In the genomic region with DNA sequence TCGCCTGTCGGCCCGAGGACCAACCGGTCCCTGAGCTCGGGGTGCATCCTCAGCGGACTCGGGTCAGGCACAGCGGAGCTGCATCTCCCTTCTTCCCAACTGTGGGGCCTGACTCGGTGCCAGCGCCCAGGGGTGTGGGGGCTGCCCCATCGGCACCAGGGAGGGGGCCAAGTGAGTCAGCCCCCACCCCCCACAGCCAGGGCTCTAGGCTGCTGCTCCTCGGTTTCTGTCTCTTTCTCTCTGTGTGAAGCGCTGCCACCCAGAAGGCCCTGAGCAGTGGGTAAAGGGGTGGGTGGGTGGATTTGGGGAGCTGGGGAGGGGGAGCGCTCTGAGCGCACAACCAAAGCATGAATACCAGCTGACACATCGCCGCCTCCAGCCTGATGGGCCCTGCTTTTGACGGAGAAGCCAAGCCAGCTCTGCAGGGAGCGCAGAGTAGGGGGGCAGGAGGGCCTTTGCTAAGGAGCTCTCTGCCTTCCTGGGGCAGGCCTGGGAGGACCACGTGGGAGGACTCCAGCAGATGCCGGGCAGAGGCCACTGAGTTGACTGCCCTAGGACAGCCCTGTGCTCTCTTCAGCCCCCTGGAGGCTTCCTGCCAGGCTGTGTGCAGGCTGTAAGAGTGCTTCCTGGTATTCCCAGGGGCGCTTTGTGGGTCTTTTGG, we compare ENCODE assay signal across 8 mouse cellular contexts. TPM values are rescaled to one million over a fixed set of nuclear protein-coding genes. Genes with fewer than 3 reads are reported as not detected.
DNase-seq lines count a peak whose midpoint lies in the region; ATAC-seq and TF ChIP-seq lines count a peak whose summit lies in the region.

No protein-coding gene starts in this region.

- no peak; the same call in 1 of the 2 replicates for ATAC-seq in heart, embryonic 14.5 days (ENCODE audit: insufficient number of reproducible peaks, insufficient read depth, low FRiP score, low read depth)
- no peak for ATAC-seq in liver, embryonic 16.5 days (ENCODE audit: low read depth)
- peak; percentile 48 for ATAC-seq in neural tube, embryonic 13.5 days (ENCODE audit: low read depth)
- ATAC-seq in erythroid progenitor cell, adult 5-6 weeks (replicated peaks; ENCODE audit: low FRiP score, poor library complexity, severe bottlenecking): no peak

- 9% methylated on average over 22 of the region's 22 CpGs for WGBS in spleen, adult 2 months
- WGBS in heart, embryonic 14.5 days: 4% methylated on average over 20 of the region's 22 CpGs
- 3% methylated on average over 21 of the region's 22 CpGs for WGBS in liver, embryonic 16.5 days (ENCODE audit: insufficient replicate concordance)
- WGBS in neural tube, embryonic 13.5 days: 2% methylated on average over 22 of the region's 22 CpGs

- no peaks in the 10 kb centered on the region for H3K9me3 ChIP-seq in heart, embryonic 14.5 days (ENCODE audit: control insufficient read depth, low read length)
- no peaks in the 10 kb centered on the region for H3K9me3 ChIP-seq in liver, embryonic 16.5 days (replicated peaks; ENCODE audit: control insufficient read depth, low read length)
- no peaks in the 10 kb centered on the region for H3K9me3 ChIP-seq in neural tube, embryonic 13.5 days

- peak in 1 of 2 experiments; percentile 13 for DNase-seq in spleen, adult 2 months (ENCODE audit: low read depth in 1 of 2, low spot score in 2 of 2)
- no peak for DNase-seq in spleen, postnatal 4 days (ENCODE audit: low spot score in 2 of 2)
- peak; percentile 70 for DNase-seq in kidney, postnatal 10 days

- peak overlapping the region; percentile 65; the same call in 1 of the 2 replicates for H3K4me3 ChIP-seq in spleen, adult 2 months (ENCODE audit: extremely low read depth, insufficient read depth, insufficient read length)
- H3K4me3 ChIP-seq in cortical plate, adult 2 months (ENCODE audit: insufficient read depth, low read length): peak overlapping the region; percentile 52
- H3K4me3 ChIP-seq in heart, embryonic 14.5 days (ENCODE audit: control insufficient read depth in 1 of 2, insufficient read depth in 1 of 2, low read depth in 1 of 2, low read length in 2 of 2): peak overlapping the region; percentile 56 to 59
- peak overlapping the region; percentile 59 for H3K4me3 ChIP-seq in liver, embryonic 16.5 days (ENCODE audit: low read depth, low read length)
- peak overlapping the region; percentile 55 for H3K4me3 ChIP-seq in neural tube, embryonic 13.5 days

- peak overlapping the region; percentile 20; the same call in 1 of the 2 replicates for H3K27ac ChIP-seq in spleen, adult 2 months (ENCODE audit: insufficient read depth, low read length)
- H3K27ac ChIP-seq in cortical plate, adult 2 months (ENCODE audit: insufficient read depth, low read length): peak overlapping the region; percentile 84
- no peak overlapping the region for H3K27ac ChIP-seq in heart, embryonic 14.5 days (replicated peaks in 1 of 2; ENCODE audit: control insufficient read depth in 1 of 2, insufficient read depth in 1 of 2, low read depth in 2 of 2, low read length in 2 of 2)
- no peak overlapping the region for H3K27ac ChIP-seq in liver, embryonic 16.5 days (ENCODE audit: low read length)
- peak overlapping the region; percentile 68 for H3K27ac ChIP-seq in neural tube, embryonic 13.5 days (replicated peaks)

- H3K9ac ChIP-seq in heart, embryonic 14.5 days (ENCODE audit: low read length): peak overlapping the region; percentile 63
- no peak overlapping the region for H3K9ac ChIP-seq in liver, embryonic 16.5 days (ENCODE audit: low read depth, low read length)
- H3K9ac ChIP-seq in neural tube, embryonic 13.5 days: peak overlapping the region; percentile 73

- peaks cover 17% of the 10 kb centered on the region for H3K27me3 ChIP-seq in spleen, adult 2 months (ENCODE audit: control insufficient read depth, insufficient read depth, low read length)
- H3K27me3 ChIP-seq in heart, embryonic 14.5 days (ENCODE audit: control insufficient read depth, insufficient read depth, low read length): peaks cover 88% of the 10 kb centered on the region
- peaks cover 70% of the 10 kb centered on the region for H3K27me3 ChIP-seq in liver, embryonic 16.5 days (ENCODE audit: control insufficient read depth, insufficient read depth, low read depth, low read length)
- H3K27me3 ChIP-seq in neural tube, embryonic 13.5 days: peaks cover 69% of the 10 kb centered on the region

- TF ChIP-seq CTCF in spleen, adult 2 months (IDR thresholded peaks at IDR 0.05; ENCODE audit: extremely low read depth, insufficient read depth, insufficient read length, insufficient replicate concordance): no peak
- no peak for TF ChIP-seq CTCF in cortical plate, adult 2 months (IDR thresholded peaks at IDR 0.05; ENCODE audit: extremely low read depth, insufficient read depth, low read length)

- peak overlapping the region; percentile 92 for H3K4me2 ChIP-seq in heart, embryonic 14.5 days (ENCODE audit: low read length)
- H3K4me2 ChIP-seq in liver, embryonic 16.5 days (ENCODE audit: low read depth, low read length): peak overlapping the region; percentile 63
- H3K4me2 ChIP-seq in neural tube, embryonic 13.5 days: peak overlapping the region; percentile 94

- H3K36me3 ChIP-seq in spleen, adult 2 months (ENCODE audit: control insufficient read depth, insufficient read depth, low read length): no peaks in the 10 kb centered on the region
- H3K36me3 ChIP-seq in heart, embryonic 14.5 days (ENCODE audit: control insufficient read depth, insufficient read depth, low read length): no peaks in the 10 kb centered on the region
- H3K36me3 ChIP-seq in liver, embryonic 16.5 days (ENCODE audit: control insufficient read depth, insufficient read depth): no peaks in the 10 kb centered on the region
- H3K36me3 ChIP-seq in neural tube, embryonic 13.5 days: no peaks in the 10 kb centered on the region

- TF ChIP-seq POLR2A in spleen, adult 2 months (IDR thresholded peaks at IDR 0.05; ENCODE audit: low read depth, low read length): no peak
- TF ChIP-seq POLR2A in cortical plate, adult 2 months (IDR thresholded peaks at IDR 0.05; ENCODE audit: extremely low read depth, insufficient read depth, low read length): 0 out of 2 replicates have a peak, but pooled peaks have one; percentile 38

- no peaks in the 10 kb centered on the region for H3K4me1 ChIP-seq in spleen, adult 2 months (ENCODE audit: control insufficient read depth, insufficient read depth, insufficient read length)
- H3K4me1 ChIP-seq in cortical plate, adult 2 months (ENCODE audit: control insufficient read depth, insufficient read depth, low read length): no peaks in the 10 kb centered on the region
- peaks cover 8 to 28% of the 10 kb centered on the region in 2 experiments; a peak in 3 of 4 replicates for H3K4me1 ChIP-seq in heart, embryonic 14.5 days (ENCODE audit: control insufficient read depth in 2 of 2, insufficient read depth in 2 of 2, low read length in 2 of 2)
- H3K4me1 ChIP-seq in liver, embryonic 16.5 days (ENCODE audit: control insufficient read depth, low read depth, low read length): peaks cover 4% of the 10 kb centered on the region
- peaks cover 66% of the 10 kb centered on the region for H3K4me1 ChIP-seq in neural tube, embryonic 13.5 days (replicated peaks)

RNA-seq across cellular contexts. Expression of a gene that starts 0.5 kb away (rescaled TPM):
- polyA plus RNA-seq in spleen, adult 2 months (2012; rRNA removed): 40.6 and 51.0 TPM in 2 replicates
- polyA plus RNA-seq in cortical plate, adult 2 months (2012; rRNA removed): 51.7 and 54.1 TPM in 2 replicates
- polyA plus RNA-seq in heart, embryonic 14.5 days (2014; fragmentation: Nextera tagmentation; extraction: Ambion mirVana): not detected in 2 replicates
- 0.26 and 0.39 TPM in 2 replicates for polyA plus RNA-seq in liver, embryonic 16.5 days (2015; fragmentation: Nextera tagmentation; extraction: Ambion mirVana)
- polyA plus RNA-seq in neural tube, embryonic 13.5 days (2015; fragmentation: Nextera tagmentation; extraction: Ambion mirVana): 1.8 and 2.0 TPM in 2 replicates
- total RNA-seq in erythroid progenitor cell, adult 5-6 weeks (2015; ENCODE audit: low replicate concordance): 2.5 and 5.4 TPM in 2 replicates
- total RNA-seq in erythroid progenitor cell, adult 5-6 weeks (2017; ENCODE audit: low replicate concordance): 5.6 TPM in 1 of 2 replicates, not detected in the other

Comparison
In these comparisons a context has a peak if more than half of its experiments do, and no peak if none do; other contexts are left out.
1. H3K27ac ChIP-seq: peak in spleen, adult 2 months (single experiment), cortical plate, adult 2 months (single experiment) and neural tube, embryonic 13.5 days (single experiment); none in heart, embryonic 14.5 days (0 of 2) and liver, embryonic 16.5 days (single experiment).
2. RNA of a gene that starts 0.5 kb away (polyA plus RNA-seq): 51.7 to 54.1 TPM in cortical plate, adult 2 months and 40.6 to 51.0 TPM in spleen, adult 2 months; 1.8 to 2.0 TPM in neural tube, embryonic 13.5 days, 0.26 to 0.39 TPM in liver, embryonic 16.5 days and not detected in heart, embryonic 14.5 days; every median in the first group is over 10 times any median in the second.
3. Peak in every context shown above with its lines, with median percentiles within 50 percentile points of each other: H3K4me3 ChIP-seq and H3K4me2 ChIP-seq.